Mouse (Mus musculus) urinary bladder, adult 2 months (tissue): ENCODE results near the gene Wdr1. TPM values are rescaled to one million over a fixed set of nuclear protein-coding genes. Genes with fewer than 3 reads are reported as not detected.

Source experiments
- DNase-seq: peaks from one replicate; pipeline ENCODE4 v3.0.0; 2022; ENCODE audit warnings: low spot score
- polyA plus RNA-seq: library from polyadenylated mRNA; depleted of rRNA; stranded (reverse); fragments of >200 nt; gene quantifications from 2 replicates; pipeline ENCODE4 v1.2.3, GENCODE M21; 2012

Gene Wdr1
- polyA plus RNA-seq, 1 experiment: 284 TPM

DNA sequence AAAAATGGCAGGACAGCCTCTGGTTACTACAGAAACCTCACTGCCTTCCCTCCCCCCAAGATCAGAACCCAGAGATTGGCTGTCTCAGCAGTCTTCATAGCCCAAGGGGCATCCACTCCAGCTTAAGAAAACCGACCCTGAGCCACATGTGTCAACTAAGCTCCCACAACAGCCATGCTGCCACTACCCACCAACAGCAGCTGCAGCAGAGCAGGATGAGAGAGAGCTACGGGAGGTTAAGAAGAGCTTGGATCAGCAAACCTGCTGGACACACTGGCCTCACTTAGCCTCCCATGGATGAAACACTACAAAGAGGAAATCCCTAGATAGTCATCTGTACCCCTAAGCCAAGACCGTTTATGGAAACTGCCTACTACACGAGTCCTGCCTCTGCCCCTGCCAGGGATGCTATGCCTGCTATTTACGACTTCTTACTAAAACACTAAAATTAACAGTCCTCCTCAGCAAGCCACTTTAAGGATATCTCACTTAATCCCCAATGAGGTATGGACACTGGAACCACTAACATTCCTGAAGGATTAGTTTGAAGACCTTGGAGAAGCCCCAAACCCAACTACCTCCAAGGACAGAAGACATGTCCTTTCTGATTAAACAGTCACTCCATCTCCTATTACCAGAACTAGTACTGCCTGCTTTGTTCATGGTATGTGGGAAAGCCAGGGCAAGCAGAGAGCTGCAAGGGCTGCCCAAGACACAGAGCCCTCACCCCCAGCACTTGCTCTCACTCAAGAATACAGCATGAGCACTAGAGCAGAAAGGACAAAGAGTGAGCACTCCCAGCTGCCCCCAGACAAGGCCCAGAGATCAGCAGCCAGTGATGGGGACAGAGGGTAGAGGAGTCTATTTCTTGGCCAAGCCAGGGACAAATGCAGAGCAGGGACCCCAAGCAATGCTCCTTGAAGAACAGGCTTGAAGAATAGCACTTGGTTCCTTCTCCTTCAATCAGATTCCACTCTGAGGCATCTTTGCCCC, 18.3 kb downstream of the Wdr1 start:
- no peak for DNase-seq

DNA sequence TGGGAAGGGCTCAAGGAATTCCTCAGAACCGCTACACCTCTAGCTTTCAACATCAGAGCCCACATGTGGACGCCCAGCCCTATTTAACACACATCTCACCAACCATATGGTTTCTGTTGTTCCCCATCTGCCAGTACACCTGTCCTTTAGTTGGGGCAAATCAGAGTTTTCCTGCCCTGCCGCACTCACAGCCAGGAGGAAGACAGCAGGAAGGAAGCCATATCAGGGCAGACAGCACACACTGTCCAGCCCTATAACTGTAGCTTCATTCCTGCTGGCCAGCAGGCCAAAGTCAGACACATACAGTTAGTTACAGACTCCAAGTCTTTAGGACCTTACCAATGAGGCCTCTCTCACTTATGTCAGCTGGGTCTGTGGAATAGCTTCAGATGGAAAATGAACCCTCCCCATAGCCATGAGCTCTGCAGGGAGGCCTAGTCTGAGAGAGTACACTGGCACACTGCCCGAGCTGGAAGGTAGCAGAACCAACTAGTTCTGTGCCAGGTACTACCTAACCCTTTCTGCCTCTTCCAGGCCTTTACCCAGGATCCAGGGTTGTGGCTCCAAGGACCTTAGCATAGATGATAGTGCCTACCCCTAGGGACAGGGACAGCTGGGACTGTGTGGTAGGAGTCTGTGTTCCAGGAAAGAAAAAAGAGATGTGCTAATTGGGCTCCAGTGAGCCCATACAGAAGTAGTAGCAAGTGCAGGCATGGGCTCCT, 19.4 kb downstream of the Wdr1 start:
- DNase-seq: no peak

DNA sequence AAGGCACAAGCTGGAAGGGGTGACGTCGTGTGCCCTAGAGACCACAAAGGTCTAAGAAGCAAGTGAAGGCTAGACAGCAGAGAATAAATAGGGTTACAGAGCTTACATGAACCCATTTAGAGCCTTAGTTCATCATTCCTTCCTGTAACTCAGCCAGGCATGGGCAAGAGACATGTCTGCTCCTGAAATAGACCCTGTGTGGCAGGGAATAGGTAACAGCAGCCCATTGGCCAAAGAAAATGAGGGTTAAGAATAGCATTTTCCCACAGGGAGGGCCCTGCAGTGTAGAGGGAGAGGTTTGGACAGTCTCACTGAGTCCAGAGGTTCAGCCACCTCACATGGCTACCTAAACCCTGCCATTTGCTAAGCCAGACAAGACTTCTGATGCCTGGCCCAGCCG, 21.3 kb downstream of the Wdr1 start:
- DNase-seq: no peak

DNA sequence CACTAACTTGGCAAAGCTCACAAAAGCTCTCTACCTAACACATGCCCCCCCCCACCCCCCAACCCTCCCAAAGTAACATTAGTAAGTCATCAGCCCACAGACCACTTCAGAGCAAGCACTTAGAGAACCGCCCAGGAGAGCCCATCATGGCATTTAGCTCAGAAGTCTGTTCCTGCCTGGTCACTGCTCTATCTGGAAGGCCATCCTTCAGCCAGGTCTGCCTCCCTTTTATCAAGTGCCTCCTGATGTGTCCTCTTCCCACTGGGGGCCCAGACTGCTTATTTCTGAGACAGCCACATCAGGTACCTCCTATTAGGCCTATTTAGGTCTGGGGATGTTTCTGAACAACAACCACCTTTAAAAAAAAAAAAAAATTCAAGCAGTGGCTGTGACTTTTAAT, 22.1 kb downstream of the Wdr1 start:
- no peak for DNase-seq

DNA sequence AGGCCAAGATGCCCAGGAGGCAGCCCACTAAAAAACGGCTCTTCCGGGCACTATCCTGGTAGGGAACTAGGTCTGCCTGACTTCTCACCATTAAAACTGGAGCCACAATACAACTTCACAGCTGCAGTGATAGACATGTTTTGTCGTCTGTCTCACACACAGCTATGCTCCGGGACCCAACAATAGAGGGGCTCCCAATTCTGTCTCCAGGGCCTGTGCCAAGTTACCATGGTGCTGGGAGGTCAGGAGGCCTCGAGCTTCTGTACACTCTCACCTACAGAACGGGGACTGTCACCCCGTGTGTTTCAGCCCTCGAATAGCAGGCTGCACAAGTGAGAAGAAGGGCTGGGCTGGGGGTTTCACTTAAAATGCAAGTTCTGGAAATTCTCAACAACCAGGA, 24.5 kb downstream of the Wdr1 start:
- DNase-seq: no peak

DNA sequence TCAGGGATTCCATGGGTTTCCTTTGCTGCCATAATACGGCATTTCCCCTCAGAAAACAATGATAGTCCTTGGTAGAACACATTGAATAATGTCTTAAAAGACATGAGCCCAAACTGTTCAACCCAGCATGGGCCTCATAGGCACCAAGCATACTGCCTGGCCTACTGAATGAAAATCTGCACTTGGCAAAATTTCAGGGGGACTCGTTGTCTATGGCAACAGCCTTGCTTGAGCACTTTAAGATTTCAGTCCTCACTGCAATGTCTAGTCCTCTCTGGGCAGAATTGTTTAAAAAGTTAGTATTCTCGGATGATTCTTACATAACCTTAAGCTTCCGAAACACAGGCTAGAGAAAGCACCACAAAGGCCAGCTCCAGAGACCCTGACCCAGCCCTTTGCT, 25.2 kb downstream of the Wdr1 start:
- DNase-seq: no peak

DNA sequence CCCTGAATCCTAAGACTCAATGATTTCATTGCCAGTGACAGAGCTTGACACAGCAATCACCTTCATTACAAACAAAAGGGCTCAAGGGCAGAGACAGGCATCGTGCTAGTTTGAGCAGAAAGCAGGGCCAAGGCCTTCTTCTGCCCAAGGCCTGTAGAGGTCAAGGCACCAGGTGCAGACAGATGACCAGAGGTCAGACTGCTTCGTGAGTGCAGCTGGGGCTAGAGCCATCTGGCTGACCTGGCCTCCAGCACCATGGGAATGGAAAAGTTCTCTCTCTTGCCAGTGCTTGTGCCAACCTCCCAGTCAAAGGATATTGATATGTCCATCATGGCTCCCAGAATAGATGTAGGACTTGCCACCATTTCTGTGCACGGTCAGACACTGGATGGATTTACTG, 26.2 kb downstream of the Wdr1 start:
- DNase-seq: no peak

DNA sequence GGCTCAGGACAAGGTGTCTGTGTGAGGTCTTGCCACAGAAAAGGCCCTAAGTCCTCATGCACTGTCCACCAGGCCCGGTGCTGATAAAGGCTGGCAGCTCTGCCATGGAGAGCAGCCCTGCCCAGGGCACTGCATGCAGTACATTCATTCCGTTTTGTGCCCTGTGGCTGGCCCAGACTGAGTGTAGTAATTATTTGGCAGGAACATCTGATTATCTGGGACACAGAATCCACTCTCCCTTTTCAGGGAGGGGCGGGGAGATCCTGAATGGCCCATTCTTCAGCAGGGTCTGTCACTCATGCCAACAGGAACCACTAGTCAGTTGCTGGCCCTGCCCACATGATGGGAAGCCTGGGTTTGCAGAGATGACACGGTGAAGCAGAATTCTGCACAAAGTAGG, 30.9 kb downstream of the Wdr1 start:
- no peak for DNase-seq

DNA sequence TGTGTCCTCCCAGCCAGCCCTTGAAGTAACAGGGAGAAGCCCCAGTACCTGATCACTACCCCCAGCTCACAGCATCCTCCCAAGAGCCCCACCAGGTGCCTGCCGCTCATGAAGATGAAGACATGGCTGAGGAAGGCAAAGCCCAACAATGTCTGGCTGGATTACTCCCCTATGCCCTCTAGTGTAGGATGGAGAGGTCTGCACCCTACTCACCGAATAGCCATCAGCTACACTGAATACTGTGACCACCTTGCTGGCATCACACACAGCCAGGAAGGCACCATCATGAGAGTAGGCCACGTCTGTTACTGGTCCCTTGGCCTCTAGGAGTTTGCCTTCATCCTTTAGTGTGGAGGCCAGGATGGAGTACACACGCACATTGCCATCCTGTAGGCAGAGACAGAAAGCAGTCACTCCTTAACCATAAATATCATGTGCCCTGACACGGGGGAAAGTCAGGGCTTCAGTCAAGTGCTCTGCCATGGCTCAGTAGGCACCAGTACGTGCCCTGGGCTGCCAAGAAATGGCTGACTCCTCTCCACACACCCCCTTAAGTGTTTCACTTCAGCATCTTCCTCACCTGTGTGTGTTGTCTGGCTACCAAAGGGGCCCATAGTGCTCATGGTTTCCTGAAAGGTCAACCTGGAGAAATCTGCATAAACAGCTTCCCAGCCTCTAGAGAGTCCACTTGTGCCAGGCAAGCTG, 33.1 kb downstream of the Wdr1 start:
- DNase-seq: no peak

DNA sequence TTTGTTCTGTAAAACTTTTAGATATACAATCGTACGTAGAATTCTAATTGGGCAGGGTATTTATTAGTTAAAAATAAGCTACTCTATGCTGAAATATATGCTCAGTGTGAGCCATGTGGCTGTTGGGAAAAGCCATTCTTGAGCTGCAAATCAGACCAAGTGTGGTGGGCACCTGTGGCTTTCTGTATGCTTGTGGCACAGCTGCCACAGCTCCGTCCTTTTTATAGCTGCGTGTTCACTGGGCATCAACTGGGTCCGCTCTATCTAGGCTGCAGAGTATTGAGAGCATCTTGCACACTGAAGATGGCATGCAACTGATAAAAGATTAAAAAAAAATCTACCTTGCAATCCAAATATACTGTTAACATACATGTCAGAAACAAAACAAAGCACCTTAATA, 40.0 kb downstream of the Wdr1 start:
- no peak for DNase-seq

DNA sequence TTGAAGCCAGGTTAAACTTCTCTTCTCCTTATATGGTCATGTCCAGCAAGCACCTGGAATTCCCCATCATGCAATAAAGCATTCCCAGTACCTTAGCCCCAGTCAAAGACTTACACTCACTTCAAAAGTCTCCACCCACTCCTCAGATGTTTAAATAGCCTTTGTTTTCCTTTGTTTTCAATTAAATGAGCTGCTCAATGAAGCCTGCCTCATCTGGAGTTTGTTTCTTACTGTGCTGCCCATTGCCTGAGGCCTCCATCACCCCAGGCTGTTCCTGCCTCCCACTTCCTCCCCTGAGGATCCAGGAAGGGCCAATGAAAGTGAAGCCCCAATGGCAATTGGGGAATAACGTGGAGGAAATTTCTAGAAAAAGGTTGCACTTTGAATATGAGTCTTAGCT, 42.2 kb downstream of the Wdr1 start:
- DNase-seq: no peak

DNA sequence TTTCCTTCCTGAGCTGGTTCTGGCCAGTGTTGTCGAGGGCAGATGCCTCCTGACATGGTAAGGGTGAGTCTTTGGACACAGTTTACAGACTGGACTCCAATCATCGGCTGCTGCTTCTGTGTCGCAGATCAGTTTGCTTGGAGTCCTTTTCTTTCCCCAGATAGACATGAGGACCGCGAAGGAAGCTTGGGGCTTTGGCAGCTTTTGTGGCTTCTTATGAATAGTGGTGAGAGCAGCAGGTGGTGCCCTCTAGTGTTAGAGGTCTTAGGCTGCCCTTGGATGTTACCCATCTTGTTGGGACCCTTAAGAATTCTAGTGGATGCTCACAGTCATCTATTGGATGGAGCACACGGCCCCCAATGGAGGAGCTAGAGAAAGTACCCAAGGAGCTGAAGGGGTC, 46.8 kb downstream of the Wdr1 start:
- no peak for DNase-seq

DNA sequence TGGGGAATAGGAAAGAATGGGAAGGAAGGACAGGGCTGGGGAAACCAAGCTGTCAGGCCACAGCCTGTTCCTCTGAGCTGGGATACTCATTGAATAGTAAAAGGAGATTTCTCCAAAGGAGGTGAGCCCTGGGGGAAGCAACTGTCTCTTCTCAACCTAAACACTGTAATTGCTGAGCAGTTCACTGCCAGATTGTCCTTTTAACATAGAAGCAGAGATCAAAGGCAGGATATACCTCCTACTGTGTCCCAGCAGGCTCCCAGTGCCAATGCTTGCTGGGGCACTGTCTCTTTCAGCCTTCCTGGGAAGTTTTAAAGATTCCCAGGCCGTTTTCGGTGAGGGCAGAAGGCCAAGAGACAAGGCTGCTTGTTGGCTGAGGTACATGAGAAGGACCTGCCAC, 50.0 kb downstream of the Wdr1 start:
- no peak for DNase-seq

DNA sequence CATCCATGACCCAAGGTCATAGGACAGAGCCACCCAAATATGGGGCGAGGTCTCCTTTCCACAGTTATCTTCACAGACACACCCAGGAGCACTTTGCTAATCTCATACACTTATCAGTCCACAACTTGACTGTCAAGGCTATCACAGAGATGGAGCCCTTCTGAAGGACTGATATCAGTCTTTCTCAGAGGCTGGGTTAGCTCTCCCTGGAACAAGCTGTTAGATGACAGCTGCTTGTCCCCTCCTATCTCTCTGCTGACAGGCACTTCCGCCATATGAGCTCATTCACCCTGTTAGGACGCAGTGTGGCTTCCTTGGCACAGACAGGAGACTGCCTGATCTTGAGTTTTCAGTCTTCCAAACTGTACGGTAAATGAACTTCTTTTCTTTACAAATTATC, 53.5 kb downstream of the Wdr1 start:
- no peak for DNase-seq

DNA sequence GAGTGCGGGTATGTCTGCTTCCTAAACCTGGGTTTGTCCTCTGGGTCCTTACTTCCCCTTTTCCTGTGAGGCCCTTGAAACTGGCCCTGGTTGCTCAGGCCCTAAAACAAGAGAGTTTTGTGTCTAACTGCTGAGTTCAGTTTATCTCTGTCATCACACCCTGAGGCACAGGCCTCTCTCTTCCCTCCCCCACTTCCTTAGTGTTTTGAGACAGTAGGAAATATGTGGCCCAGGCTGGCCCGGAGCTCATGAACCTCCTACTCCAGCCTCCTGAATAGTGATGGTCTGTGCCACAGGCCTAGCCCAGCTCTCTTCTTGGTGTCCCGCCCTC, 57.6 kb downstream of the Wdr1 start:
- no peak for DNase-seq

DNA sequence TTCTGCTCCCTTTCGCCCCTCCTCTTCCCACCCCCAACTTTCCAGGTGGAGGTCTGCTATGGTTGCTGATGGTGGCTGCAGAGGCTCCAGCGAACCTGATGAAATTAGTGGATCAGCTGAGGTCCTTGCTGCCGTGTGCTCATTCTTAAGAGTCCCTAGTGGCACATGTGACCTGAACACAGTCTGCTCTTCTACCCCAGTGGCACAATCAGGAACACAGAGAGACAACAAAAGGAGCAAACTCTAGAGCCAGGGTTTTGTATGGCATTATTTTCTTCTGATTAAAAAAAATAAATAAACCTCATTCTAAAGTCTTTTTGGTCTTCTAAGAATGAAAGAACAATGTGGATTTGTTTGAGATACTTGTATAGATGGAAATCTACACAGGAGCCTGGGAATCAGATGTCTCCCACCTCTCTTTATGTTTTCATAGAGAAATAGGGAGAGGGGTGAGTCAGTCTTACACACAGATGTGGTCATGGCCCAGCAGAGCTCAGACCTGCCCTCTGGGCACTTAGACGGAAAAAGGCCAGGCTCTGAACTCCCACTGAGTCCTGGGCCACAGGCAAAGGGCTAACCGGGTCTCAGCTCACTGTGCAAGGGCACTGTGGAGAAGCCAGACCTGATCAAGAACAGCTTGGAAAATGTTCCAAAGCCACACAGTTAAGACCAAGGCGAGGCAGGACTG, 58.1 kb downstream of the Wdr1 start:
- no peak for DNase-seq

DNA sequence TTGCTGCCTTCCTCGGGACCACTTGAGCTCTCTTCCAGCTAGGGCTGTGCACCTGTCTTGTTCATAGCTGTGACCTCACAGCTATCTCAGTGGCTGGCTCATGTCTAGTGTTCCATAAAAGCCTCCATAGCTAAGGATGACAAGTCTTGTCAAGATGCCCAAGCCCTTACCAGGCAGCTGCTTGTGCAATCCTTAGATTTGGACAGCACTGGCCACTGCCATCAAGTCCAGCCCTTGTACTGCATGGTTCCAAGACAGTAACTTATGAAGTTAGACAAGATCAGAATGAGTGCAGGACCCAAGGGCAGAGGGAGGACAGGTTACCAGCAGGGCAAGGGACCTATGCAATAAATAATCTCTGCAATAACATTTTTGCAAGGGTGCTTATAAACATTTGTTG, 58.9 kb downstream of the Wdr1 start:
- DNase-seq: no peak

DNA sequence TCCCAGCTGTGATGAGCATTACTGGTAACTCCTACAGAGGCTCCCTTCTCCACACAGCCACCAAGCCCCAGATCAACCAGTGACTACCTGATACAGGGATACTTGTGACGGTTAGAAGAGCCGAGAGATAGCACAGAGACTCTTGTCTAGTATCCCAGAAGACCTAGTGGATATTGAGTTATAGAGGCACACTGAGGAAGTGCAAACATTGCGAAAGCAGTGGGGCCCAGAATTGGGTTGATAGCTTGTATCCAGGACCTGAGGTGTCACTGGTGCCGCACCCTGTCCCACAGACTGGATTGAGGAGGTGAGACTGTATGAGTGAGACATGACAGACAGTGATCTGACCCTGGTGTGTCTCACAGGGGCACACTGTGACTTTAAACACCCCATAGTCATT, 60.0 kb downstream of the Wdr1 start, which contains the start of gene Slc2a9:
Gene Slc2a9, minus strand, starts transcription at position 152 of the 400 bp plus-strand sequence.
- DNase-seq: no peak

DNA sequence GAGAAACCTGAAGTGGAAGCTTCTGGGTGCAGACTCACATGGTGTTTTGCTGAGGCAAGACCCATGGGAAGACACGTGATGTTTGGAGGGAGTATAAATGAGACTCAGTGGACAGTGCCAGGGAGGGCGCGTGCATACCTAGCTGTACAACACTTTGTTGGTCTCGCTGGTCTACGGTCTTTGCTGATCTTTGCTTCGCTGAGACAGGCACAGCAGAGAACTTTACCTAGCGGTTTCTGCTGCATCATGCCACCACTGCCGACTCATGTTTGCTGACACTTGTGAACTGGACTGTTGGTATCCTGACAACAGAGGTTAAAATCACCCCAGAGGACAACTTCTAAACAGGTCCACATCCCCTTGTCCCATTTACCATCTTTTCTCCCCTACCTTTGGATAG, 63.0 kb downstream of the Wdr1 start:
- no peak for DNase-seq

DNA sequence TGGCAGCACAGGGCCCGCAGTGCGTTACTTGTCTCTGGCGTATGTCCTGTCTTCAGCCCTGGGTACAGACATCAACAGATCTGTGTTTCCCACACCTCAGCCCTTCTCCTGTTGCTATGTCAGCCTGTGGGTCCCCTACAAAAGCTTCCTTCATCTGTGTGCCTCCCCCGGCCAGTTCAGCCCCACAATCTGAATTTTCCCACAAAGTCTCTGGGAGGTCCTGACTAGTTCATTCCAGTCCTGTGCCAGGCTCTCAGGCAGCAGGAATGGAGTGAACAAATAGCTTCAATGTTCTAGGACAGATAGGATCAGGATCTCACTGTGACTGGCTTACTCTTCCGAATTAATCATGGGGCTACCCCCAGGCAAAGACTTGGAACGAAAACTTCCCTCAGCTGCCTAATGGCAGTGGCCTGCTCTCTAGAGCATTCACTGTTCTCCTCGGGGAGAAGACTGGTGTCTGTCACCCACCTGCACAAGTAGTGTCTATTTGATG, 63.7 kb downstream of the Wdr1 start:
- no peak for DNase-seq

DNA sequence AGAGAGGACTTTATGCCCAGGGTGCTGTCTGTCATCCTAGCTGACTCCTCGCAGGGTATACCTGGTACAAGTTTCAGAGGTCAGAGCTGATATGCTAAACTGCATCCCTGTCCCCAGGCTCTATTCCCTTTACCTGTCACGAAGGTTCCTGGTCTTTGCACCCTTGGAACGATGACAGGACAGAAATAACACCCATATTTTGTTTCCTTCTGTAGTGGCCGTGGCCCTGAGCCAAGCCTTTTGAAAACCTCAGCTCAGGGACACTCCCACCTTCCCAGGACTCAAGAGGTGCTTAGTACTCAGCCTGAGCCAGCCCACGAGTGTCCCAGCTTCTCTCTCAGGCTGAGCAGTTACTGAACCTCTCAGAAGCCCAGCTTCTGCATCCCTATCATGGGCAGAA, 64.5 kb downstream of the Wdr1 start:
- no peak for DNase-seq
